Mouse (Mus musculus) neural tube, embryonic 15.5 days (tissue): ENCODE measurements at regions not wholly inside any gene's neighbourhood (a gene's known extent, or its start where the extent isn't known, plus 50 kb on each side); places are given as distances from the start of the nearest gene placed in this dataset.

Experiments used
- ATAC-seq: fragments of 200-750 bp; cut with Nextera tagmentation; 2 replicates; pipeline ENCODE4 v1.8.0; 2017; ENCODE audit warnings: mild to moderate bottlenecking, moderate TSS enrichment, moderate library complexity; ENCODE audit not compliant: low FRiP score
- H3K27ac ChIP-seq: fragments of 300-500 bp; sonication (generic); replicated peaks from 2 replicates; pipeline ENCODE4 v1.5.1; 2015; ENCODE audit warnings: mild to moderate bottlenecking, inconsistent platforms
- H3K27me3 ChIP-seq: fragments of 300-500 bp; sonication (generic); replicated peaks from 2 replicates; pipeline ENCODE4 v1.6.1; 2015; ENCODE audit warnings: inconsistent platforms
- H3K36me3 ChIP-seq: fragments of 300-500 bp; sonication (generic); 2 replicates; pipeline ENCODE4 v1.6.1; 2015; ENCODE audit warnings: inconsistent platforms
- H3K4me1 ChIP-seq: fragments of 300-500 bp; sonication (generic); 2 replicates; pipeline ENCODE4 v1.6.1; 2015; ENCODE audit warnings: inconsistent platforms
- H3K4me2 ChIP-seq: fragments of 300-500 bp; sonication (generic); 2 replicates; pipeline ENCODE4 v1.6.1; 2015; ENCODE audit warnings: inconsistent platforms, mild to moderate bottlenecking, moderate library complexity
- H3K4me3 ChIP-seq: fragments of 300-500 bp; sonication (generic); replicated peaks from 2 replicates; pipeline ENCODE4 v1.5.1; 2015; ENCODE audit warnings: mild to moderate bottlenecking, inconsistent platforms
- H3K9ac ChIP-seq: fragments of 300-500 bp; sonication (generic); replicated peaks from 2 replicates; pipeline ENCODE4 v1.6.1; 2015; ENCODE audit warnings: mild to moderate bottlenecking, inconsistent platforms
- H3K9me3 ChIP-seq: fragments of 300-500 bp; sonication (generic); replicated peaks from 2 replicates; pipeline ENCODE4 v1.6.1; 2016; ENCODE audit warnings: inconsistent platforms
- WGBS: fragments of 180-500 bp; shearing (Covaris S2); methylation state at CpG from one replicate; pipeline ENCODE4 v1.1.7; 2015; ENCODE audit warnings: mixed read lengths; 5-methylcytosine and 5-hydroxymethylcytosine counted together

DNA sequence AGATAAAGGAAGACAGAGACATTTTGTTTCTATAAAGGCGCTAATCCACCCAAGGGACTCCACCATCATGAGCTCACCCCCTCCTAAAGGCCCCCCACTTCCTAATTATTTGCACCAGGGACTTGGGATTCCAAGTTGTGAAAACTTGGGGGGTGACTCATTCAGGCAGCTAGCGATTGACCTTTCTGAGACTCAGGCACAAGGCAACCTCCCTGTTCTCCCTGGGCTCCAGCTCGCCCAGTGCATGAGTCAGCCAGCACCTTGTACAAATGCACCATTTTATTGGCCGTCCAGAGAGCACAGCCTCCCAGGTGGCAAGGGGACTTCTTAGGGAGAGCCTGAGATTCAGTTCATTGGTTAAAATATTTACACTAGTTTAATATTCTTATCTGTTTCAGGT lies 78.0 kb upstream of the Dio3 start:
- ATAC-seq = no peak
- no peaks in the 10 kb centered on the region for H3K4me1 ChIP-seq
- no peaks in the 10 kb centered on the region for H3K9me3 ChIP-seq
- no peaks in the 10 kb centered on the region for H3K36me3 ChIP-seq
- no peak overlapping the region for H3K9ac ChIP-seq
- no peak overlapping the region for H3K4me3 ChIP-seq
- WGBS = 91% methylated on average over 4 of the region's 4 CpGs
- H3K27ac ChIP-seq = no peak overlapping the region
- H3K27me3 ChIP-seq = no peaks in the 10 kb centered on the region
- no peak overlapping the region for H3K4me2 ChIP-seq

DNA sequence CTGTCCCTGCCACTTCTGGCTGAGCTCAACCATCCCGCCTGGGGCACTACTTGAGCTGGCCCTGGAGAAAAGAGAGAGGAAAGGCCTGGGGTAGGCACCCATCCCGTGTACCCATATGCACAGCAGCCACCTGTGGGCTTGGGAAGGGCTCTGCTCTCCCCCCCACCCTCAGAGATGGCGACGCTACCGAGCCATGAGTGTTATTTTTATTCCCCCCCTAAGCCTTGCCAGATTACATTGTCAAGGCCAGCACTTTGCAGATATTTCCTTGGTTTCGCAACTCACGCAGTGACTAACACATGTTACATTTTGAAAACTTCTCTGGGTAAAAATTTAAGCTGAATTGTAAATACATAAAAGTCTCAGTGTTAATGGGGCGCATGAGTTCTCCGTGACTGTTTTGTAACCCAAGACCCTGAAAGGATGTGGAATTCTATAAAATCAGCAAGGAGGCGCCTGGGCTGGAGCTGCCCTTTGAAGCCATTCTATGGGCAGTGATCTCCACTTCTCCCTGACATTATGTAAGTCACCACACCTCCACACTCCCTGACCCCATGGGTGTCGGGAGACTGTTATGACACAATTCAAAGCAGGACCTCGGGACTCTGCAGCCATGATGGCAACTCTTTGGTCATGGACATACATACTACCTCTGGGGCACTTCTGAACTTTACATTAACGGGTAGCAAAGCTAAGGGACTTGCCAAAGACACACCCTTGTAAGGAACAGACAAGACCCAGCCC lies 75.4 kb upstream of the Dio3 start:
- Histone ChIP-seq H3K36me3 (no peaks in the 10 kb centered on the region), H3K4me2 (no peak overlapping the region), H3K4me1 (0 out of 2 replicates have a peak, but pooled peaks cover 8% of the 10 kb centered on the region), H3K27ac (no peak overlapping the region), H3K9ac (no peak overlapping the region), H3K27me3 (no peaks in the 10 kb centered on the region), H3K4me3 (no peak overlapping the region), H3K9me3 (no peaks in the 10 kb centered on the region)
- ATAC-seq = no peak
- WGBS = 79% methylated on average over 13 of the region's 13 CpGs

DNA sequence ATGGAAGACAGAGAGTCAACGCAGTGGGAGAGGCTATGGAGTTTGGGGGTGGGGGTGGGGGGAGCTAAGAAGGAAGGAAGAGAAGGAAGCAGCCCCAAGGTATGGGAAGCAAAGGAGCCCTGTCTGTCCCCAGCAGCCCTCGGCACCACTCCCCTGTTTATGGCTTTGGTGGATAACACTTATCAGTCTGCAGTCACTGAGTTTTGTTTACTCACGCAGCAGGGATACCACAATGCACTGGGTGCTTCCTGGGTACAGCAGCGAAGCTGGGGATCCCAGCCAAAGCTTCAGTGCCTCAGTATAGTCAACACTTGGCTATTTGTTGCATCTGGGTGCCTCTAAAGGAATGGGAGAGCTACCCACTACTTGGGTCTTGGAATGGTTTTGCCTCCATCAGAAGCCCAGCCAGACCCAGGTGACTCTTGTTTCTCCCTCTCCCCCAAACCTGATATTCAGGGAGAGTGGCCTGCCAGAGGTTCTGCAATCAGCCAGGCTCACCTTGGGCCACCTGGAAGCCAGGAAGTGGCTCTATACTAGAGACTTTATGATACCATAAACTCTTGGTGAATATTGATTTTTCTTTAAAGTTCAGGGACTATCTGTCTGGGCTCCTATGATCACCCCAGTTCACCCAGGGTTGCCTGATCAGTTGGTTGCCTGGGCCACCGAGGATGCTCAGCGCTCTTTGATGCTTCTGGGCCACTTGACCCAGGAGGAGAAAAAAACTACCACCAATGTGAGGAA lies 74.5 kb upstream of the Dio3 start:
- Histone ChIP-seq H3K4me3 (no peak overlapping the region), H3K9ac (no peak overlapping the region), H3K27me3 (no peaks in the 10 kb centered on the region), H3K9me3 (no peaks in the 10 kb centered on the region), H3K27ac (no peak overlapping the region), H3K4me1 (0 out of 2 replicates have a peak, but pooled peaks cover 8% of the 10 kb centered on the region), H3K36me3 (no peaks in the 10 kb centered on the region), H3K4me2 (no peak overlapping the region)
- 61% methylated on average over 6 of the region's 6 CpGs for WGBS
- no peak for ATAC-seq

DNA sequence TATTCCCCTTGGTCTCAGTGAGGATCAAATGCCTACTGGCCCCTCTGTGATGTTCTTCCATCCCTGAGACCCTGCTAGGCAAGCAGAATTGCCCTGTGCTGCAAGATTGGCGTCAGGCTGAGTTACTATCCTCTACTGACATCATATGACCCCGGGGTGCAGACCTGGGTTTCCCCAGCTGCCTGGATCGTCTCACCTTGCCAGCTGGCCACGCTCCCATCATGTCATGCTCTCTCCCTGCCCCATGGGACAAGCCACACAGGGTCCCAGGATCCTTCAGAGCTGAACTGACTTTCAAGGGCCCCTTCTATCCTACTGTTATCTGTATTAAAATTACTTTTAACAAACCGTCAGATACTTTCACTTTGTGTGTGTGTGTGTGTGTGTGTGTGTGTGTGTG lies 72.6 kb upstream of the Dio3 start:
- no peak overlapping the region for H3K9ac ChIP-seq
- WGBS = 54% methylated on average over 5 of the region's 5 CpGs
- no peak overlapping the region for H3K4me3 ChIP-seq
- ATAC-seq = no peak
- no peak overlapping the region for H3K4me2 ChIP-seq
- H3K9me3 ChIP-seq = no peaks in the 10 kb centered on the region
- no peaks in the 10 kb centered on the region for H3K27me3 ChIP-seq
- no peak overlapping the region for H3K27ac ChIP-seq
- H3K4me1 ChIP-seq = 0 out of 2 replicates have a peak, but pooled peaks cover 8% of the 10 kb centered on the region
- H3K36me3 ChIP-seq = no peaks in the 10 kb centered on the region

DNA sequence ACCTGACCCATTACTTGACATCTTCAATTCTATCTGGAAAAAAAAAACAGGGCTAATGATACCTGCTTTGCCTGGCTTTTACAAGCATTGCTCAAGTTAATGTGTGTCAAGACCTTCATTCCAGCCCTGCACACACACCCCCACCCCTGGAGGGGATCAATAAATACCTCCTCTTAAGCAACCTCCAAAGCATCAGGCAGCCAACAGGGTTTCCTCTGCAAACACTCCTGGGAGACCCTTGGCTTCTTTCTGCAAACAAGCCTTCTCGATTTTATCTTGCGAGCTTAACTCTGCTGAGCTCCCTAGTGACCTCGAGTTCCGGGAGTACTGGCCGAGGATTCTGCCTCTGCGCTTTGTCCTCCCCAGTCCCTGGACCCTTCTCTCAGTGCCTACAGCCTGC lies 72.1 kb upstream of the Dio3 start:
- WGBS = 22% methylated on average over 6 of the region's 6 CpGs
- no peak overlapping the region for H3K9ac ChIP-seq

DNA sequence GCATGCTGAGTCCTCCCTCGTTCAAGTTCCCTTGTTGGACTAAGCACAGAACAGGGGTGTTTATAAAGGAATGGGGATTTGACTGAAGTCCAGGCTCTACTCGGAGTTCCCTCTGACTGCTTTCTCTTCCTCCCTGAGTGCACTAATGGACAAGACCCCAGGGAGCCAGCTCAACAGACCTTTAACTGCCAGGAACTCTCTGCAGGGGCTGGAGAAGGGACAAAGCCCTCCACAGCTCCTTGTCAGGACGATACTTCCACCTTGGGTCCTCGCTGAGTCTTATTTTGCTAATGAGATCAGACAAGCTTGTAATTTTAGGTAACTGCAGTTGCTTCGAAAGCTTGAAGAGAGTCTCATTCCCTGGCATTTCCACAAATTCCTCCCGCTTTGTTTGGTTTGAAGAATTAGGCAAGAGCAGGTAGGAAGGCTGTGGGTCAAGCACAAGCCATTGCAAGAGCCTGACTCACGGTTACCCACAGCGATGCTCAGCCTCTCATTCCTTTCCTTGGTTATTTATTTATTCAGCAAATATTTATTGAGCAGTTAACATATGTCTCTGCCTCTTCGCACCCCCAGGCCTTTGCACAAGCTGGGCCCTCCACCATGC lies 71.5 kb upstream of the Dio3 start:
- 43% methylated on average over 9 of the region's 9 CpGs for WGBS
- ATAC-seq = no peak
- H3K27ac ChIP-seq = no peak overlapping the region

More for the DNA sequence above, 72.1 kb upstream of the Dio3 start:
- Histone ChIP-seq H3K27me3 (no peaks in the 10 kb centered on the region), H3K36me3 (no peaks in the 10 kb centered on the region), H3K4me3 (no peak overlapping the region), H3K4me1 (0 out of 2 replicates have a peak, but pooled peaks cover 8% of the 10 kb centered on the region), H3K9me3 (no peaks in the 10 kb centered on the region), H3K27ac (no peak overlapping the region), H3K4me2 (no peak overlapping the region)
- ATAC-seq = no peak

DNA sequence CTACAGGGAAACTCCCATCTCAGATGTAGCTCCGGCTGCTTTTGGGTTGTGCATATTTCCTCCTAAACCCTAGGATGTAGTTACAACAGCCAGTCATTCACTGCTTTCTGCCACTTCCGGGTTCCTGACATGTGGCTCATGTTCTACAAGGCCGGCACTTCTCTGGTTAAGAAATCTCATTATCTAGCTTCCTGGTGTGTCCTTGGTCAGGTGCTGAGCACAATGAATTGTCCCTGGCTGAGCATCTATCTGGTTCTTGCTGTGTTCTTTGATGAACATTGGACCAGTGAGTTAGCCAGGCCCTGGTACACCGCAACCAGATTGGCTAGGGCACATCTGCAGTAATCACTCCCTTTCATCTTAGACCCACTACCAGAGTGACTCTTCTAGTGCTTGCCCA lies 66.2 kb upstream of the Dio3 start:
- no peaks in the 10 kb centered on the region for H3K4me1 ChIP-seq
- no peaks in the 10 kb centered on the region for H3K36me3 ChIP-seq
- H3K27ac ChIP-seq = no peak overlapping the region
- no peak overlapping the region for H3K4me2 ChIP-seq
- no peak overlapping the region for H3K4me3 ChIP-seq
- H3K9me3 ChIP-seq = no peaks in the 10 kb centered on the region
- H3K9ac ChIP-seq = no peak overlapping the region
- 76% methylated on average over 4 of the region's 4 CpGs for WGBS
- no peaks in the 10 kb centered on the region for H3K27me3 ChIP-seq
- ATAC-seq = no peak

More for the DNA sequence above, 71.5 kb upstream of the Dio3 start:
- H3K9me3 ChIP-seq = no peaks in the 10 kb centered on the region
- H3K9ac ChIP-seq = no peak overlapping the region
- 0 out of 2 replicates have a peak, but pooled peaks cover 8% of the 10 kb centered on the region for H3K4me1 ChIP-seq
- H3K36me3 ChIP-seq = no peaks in the 10 kb centered on the region
- no peak overlapping the region for H3K4me3 ChIP-seq
- no peaks in the 10 kb centered on the region for H3K27me3 ChIP-seq
- H3K4me2 ChIP-seq = no peak overlapping the region

DNA sequence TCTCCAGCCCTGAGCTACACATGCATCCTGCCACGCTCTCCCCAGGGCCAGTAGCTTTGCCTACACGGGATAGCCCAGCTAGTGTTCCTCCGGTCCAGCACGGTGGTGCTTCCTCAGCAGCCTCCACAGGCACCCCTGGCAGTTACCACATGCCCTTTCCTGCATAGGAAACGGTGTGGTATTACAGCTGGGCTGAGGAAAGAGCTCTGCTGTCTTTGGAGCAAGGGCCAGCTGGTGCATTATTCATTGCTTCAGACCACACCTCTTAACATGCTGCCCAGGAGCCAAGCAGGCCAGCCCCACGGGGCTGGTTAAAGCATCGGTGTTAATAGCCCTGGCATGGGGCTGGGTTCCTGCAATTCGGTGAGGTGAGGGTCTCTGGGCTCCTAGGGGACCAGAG lies 64.0 kb upstream of the Dio3 start:
- Histone ChIP-seq H3K9ac (no peak overlapping the region), H3K4me2 (no peak overlapping the region), H3K27ac (no peak overlapping the region), H3K9me3 (no peaks in the 10 kb centered on the region), H3K4me3 (no peak overlapping the region), H3K4me1 (no peaks in the 10 kb centered on the region), H3K36me3 (no peaks in the 10 kb centered on the region), H3K27me3 (no peaks in the 10 kb centered on the region)
- ATAC-seq = no peak
- 31% methylated on average over 8 of the region's 8 CpGs for WGBS

DNA sequence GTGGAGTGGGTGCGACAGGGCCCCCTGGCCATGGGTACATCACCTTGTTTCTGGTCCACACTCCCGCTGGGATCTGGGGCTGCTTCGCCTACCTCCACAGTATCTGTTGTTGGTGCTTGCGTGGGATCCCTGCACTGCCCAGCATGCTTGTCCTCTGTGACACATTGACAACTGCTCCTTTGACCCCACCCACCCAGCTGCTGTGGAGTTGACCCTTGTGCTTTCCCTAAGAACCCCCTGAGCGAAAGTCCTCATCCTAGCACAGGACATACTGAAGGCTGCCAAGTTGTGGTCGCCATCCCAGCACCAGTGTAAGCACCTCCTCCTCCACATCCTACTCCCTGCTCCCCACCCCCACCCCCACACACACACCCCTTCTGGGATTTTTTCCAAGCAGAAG lies 63.6 kb upstream of the Dio3 start:
- H3K4me3 ChIP-seq = no peak overlapping the region
- H3K4me1 ChIP-seq = no peaks in the 10 kb centered on the region
- WGBS = 75% methylated on average over 6 of the region's 6 CpGs
- no peak for ATAC-seq
- H3K4me2 ChIP-seq = no peak overlapping the region
- H3K36me3 ChIP-seq = no peaks in the 10 kb centered on the region
- no peaks in the 10 kb centered on the region for H3K27me3 ChIP-seq
- H3K27ac ChIP-seq = no peak overlapping the region
- H3K9me3 ChIP-seq = no peaks in the 10 kb centered on the region
- H3K9ac ChIP-seq = no peak overlapping the region

DNA sequence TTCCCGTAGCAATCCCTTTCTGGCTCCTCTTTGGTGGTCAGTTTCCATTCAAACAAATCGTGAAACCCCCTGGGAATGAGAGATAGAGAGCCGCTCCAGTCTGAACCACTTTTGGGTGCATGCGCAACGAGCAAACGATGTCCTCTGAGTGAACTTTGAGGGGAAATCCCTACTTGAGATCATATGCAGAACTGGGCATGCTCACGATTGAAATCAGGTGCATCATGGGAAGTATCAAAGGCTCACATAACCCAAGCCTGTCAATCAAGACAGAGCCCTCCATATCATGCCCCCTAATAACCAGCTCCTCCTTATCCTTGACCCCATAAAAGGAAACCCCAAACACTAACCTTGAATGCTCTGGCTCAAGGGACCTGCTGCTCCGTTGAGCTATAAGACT lies 59.1 kb upstream of the Dio3 start:
- Histone ChIP-seq H3K9ac (no peak overlapping the region), H3K4me2 (no peak overlapping the region), H3K27me3 (no peaks in the 10 kb centered on the region), H3K27ac (no peak overlapping the region), H3K4me3 (no peak overlapping the region), H3K4me1 (no peaks in the 10 kb centered on the region), H3K36me3 (no peaks in the 10 kb centered on the region), H3K9me3 (no peaks in the 10 kb centered on the region)
- whole genome bisulfite sequencing = 85% methylated on average over 8 of the region's 8 CpGs
- ATAC-seq = no peak

DNA sequence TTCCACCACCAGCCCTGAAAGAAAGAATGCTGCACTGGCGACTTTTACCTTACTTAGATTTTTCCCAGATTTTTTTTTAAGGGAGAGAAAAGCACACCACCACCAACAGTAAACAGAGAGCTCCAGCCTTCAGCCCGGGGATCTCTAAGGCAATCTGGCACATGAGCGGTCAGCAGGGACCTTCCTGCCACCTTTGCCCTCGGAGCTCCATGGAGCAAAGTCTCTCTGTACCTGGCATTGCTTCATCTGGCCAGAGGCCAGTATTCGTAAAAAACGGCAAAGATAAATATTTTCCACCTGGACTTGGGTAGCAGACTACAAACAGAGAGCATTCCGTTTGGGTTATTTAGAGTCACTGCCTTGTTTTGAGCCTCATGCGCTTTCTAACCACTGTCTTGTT lies 58.4 kb upstream of the Dio3 start:
- 75% methylated on average over 8 of the region's 8 CpGs for WGBS
- Histone ChIP-seq H3K36me3 (no peaks in the 10 kb centered on the region), H3K4me2 (no peak overlapping the region), H3K4me1 (no peaks in the 10 kb centered on the region), H3K4me3 (no peak overlapping the region), H3K9me3 (no peaks in the 10 kb centered on the region), H3K9ac (no peak overlapping the region), H3K27ac (no peak overlapping the region), H3K27me3 (no peaks in the 10 kb centered on the region)
- ATAC-seq = no peak

DNA sequence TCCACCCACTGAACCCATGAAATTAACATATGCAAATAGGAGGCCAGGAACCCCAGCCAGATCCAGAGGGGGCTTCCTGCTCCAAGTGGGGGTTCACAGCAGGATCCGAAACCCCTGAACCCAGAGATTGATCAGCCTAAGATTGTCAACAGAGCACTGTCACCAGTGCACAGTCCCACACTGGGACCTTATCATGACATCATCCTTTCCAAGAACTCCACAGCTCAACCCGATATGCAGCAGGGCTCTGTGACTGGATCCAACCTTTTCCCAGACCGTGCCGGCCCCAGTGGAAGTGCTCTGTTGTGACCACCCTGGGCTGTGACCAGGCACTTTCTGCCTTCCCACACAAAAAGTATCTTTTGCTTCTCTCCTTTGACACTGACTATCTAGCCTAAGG lies 57.7 kb upstream of the Dio3 start:
- Histone ChIP-seq H3K4me3 (no peak overlapping the region), H3K9ac (no peak overlapping the region), H3K36me3 (no peaks in the 10 kb centered on the region), H3K27ac (no peak overlapping the region), H3K27me3 (no peaks in the 10 kb centered on the region), H3K4me1 (no peaks in the 10 kb centered on the region), H3K9me3 (no peaks in the 10 kb centered on the region), H3K4me2 (no peak overlapping the region)
- no peak for ATAC-seq
- 64% methylated on average over 4 of the region's 4 CpGs for WGBS
